Mouse (Mus musculus) c-Kit-positive CD71-positive TER-119-negative erythroid progenitor cells, embryonic 14.5 days (primary cell): Measurements from ENCODE around the gene Olfr1459.

ENCODE experiments used
- DNase-seq: peaks from one replicate; pipeline ENCODE4 v3.0.0-alpha.2; 2013; ENCODE audit warnings: low read depth

Olfr1459 gene

GRCm38 (mm10) chr19:13149449-13149848 is at the start of gene Olfr1459:
Gene Olfr1459, minus strand, starts transcription at chr19:13149549.
- no peak for DNase-seq

GRCm38 (mm10) chr19:13185434-13185833 is 36.1 kb upstream of the Olfr1459 start, which contains the start of gene Olfr1462:
Gene Olfr1462, plus strand, starts transcription at chr19:13185734.
- no peak for DNase-seq

- no peak for DNase-seq
Measured at GRCm38 (mm10) chr19:13162700-13163099, 13.4 kb upstream of the Olfr1459 start, which contains the start of gene Olfr1461. Gene Olfr1461, plus strand, starts transcription at chr19:13163000.

GRCm38 (mm10) chr19:13106675-13107074 is 42.7 kb downstream of the Olfr1459 start, which contains the start of gene Olfr1458:
Gene Olfr1458, minus strand, starts transcription at chr19:13106775.
- no peak for DNase-seq

GRCm38 (mm10) chr19:13097791-13098190 is 51.6 kb downstream of the Olfr1459 start, which contains the start of gene Olfr1457:
Gene Olfr1457, minus strand, starts transcription at chr19:13097891.
- no peak for DNase-seq

- DNase-seq = no peak
Measured at GRCm38 (mm10) chr19:13093908-13094307, 55.4 kb downstream of the Olfr1459 start.
